Comparison of ENCODE assay signal across 16 mouse cellular contexts in genomic region chr9:75678341-75678740, GRCm38 (mm10). TPM values are rescaled to one million over a fixed set of nuclear protein-coding genes. Genes with fewer than 3 reads are reported as not detected.
"Had no signal": no experiment of that assay in that cellular context is flagged by ENCODE, and none has a peak within 500 bp of the region (broad histone marks: within the 10 kb centered on the region; RNA-seq: fewer than 3 reads in every experiment).

No protein-coding gene starts in this region.

- H3K4me1 ChIP-seq: limb, embryonic 13.5 days; stomach, embryonic 15.5 days had no signal

- H3K4me3 ChIP-seq: limb, embryonic 13.5 days; midbrain, embryonic 12.5 days; neural tube, embryonic 13.5 days; stomach, embryonic 15.5 days had no signal

- H3K27ac ChIP-seq: kidney, postnatal 0 days; limb, embryonic 13.5 days; liver, embryonic 14.5 days; midbrain, embryonic 12.5 days; neural tube, embryonic 13.5 days; stomach, embryonic 15.5 days had no signal

- H3K36me3 ChIP-seq: limb, embryonic 13.5 days; stomach, embryonic 15.5 days had no signal

- H3K9me3 ChIP-seq: limb, embryonic 13.5 days; midbrain, embryonic 12.5 days; neural tube, embryonic 13.5 days; stomach, embryonic 15.5 days had no signal

- H3K27me3 ChIP-seq: midbrain, embryonic 12.5 days; neural tube, embryonic 13.5 days; stomach, embryonic 15.5 days had no signal

- DNase-seq: kidney, postnatal 4 days; left cerebral cortex, postnatal 4 days; lung, adult 18-20 months; retina, postnatal 1 day; right cerebral cortex, postnatal 4 days; thymus, adult 2 months; thymus, postnatal 25 days had no signal

RNA-seq across cellular contexts. Expression of gene Scg3, which starts 5.5 kb away (rescaled TPM):
- total RNA-seq: liver, adult 2 months; megakaryocyte-erythroid progenitor cell, adult 5-6 weeks had no signal
- polyA plus RNA-seq: liver, adult 2 months; spleen, adult 2 months had no signal
